Mouse (Mus musculus): ENCODE measurements around the gene Gpx7. TPM values are rescaled to one million over a fixed set of nuclear protein-coding genes. Genes with fewer than 3 reads are reported as not detected.

The Gpx7 gene
- polyA plus RNA-seq, 1 experiment from 2014 or later, result 68.5 TPM

Other genes with a start within 250 kb of the Gpx7 start
- 23.6 and 23.9 TPM in 2 replicates for gene Echdc2, start 241.5 kb downstream of the Gpx7 start, polyA plus RNA-seq (2014; fragmentation: Nextera tagmentation; extraction: Ambion mirVana)
- gene Zyg11a, start 188.9 kb downstream of the Gpx7 start, polyA plus RNA-seq (2014; fragmentation: Nextera tagmentation; extraction: Ambion mirVana), result not detected in 2 replicates
- 10.3 and 10.7 TPM in 2 replicates for gene Zyg11b, start 105.9 kb downstream of the Gpx7 start, polyA plus RNA-seq (2014; fragmentation: Nextera tagmentation; extraction: Ambion mirVana)
- 47.4 and 48.9 TPM in 2 replicates for gene Coa7, start 78.8 kb downstream of the Gpx7 start, polyA plus RNA-seq (2014; fragmentation: Nextera tagmentation; extraction: Ambion mirVana)
- 1.1 and 2.0 TPM in 2 replicates for gene Shisal2a, start 23.6 kb downstream of the Gpx7 start, polyA plus RNA-seq (2014; fragmentation: Nextera tagmentation; extraction: Ambion mirVana)
- 40.1 and 53.1 TPM in 2 replicates for gene Tut4, start 52.5 kb upstream of the Gpx7 start, polyA plus RNA-seq (2014; fragmentation: Nextera tagmentation; extraction: Ambion mirVana)
- 52.7 and 59.8 TPM in 2 replicates for gene Prpf38a, start 172.4 kb upstream of the Gpx7 start, polyA plus RNA-seq (2014; fragmentation: Nextera tagmentation; extraction: Ambion mirVana)
- 3.1 and 3.4 TPM in 2 replicates for gene Orc1, start 172.5 kb upstream of the Gpx7 start, polyA plus RNA-seq (2014; fragmentation: Nextera tagmentation; extraction: Ambion mirVana)
- 13.2 and 14.5 TPM in 2 replicates for gene Cc2d1b, start 213.0 kb upstream of the Gpx7 start, polyA plus RNA-seq (2014; fragmentation: Nextera tagmentation; extraction: Ambion mirVana)

All from heart, embryonic 14.5 days (tissue).